Mouse (Mus musculus) spleen, adult 2 months (tissue): ENCODE data around the gene Ddr1.

ENCODE experiments used
- CTCF ChIP-seq: fragments of 200-500 bp; IDR thresholded peaks from 2 replicates; pipeline ENCODE4 v1.5.1; 2011; ENCODE audit warnings: mild to moderate bottlenecking, inconsistent platforms; ENCODE audit not compliant: insufficient read depth, insufficient read length, insufficient replicate concordance; ENCODE audit errors: extremely low read depth
- POLR2A ChIP-seq: fragments of 200-500 bp; IDR thresholded peaks from 2 replicates; pipeline ENCODE4 v1.6.1; 2011; ENCODE audit warnings: low read depth, low read length, inconsistent platforms

DNA sequence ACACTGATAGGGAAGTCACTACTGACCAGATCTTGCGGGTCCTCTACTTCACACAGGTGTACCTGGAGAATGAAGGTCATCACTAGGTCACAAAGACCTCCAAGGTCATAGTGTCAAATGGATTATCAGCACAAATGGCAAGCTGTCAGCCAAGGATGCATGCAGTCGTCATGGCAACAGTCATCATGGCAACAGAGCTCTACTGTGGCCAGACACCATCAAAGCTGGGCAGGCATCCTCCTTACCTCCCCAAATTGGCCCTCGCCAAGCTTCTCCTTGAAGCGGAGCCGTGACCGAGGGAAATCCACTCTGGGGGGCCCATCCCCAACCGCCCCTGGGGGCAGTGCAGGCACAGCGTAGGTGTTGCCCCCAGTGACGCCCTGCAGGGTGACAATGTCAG is 19.4 kb downstream of the Ddr1 start:
- TF ChIP-seq CTCF = no peak
- TF ChIP-seq POLR2A = no peak
